Mouse (Mus musculus): ENCODE measurements around the gene Bicdl1.

The Bicdl1 gene

GRCm38 (mm10) chr5:115626237-115626886, 105.1 kb downstream of the Bicdl1 start:
- CTCF ChIA-PET = no interaction called here

GRCm38 (mm10) chr5:115623694-115624440, 107.6 kb downstream of the Bicdl1 start:
- CTCF ChIA-PET = no interaction called here

- CTCF ChIA-PET = no interaction called here
Observed at GRCm38 (mm10) chr5:115622686-115623085, 108.7 kb downstream of the Bicdl1 start.

- CTCF ChIA-PET = no interaction called here
Observed at GRCm38 (mm10) chr5:115619690-115620089, 111.7 kb downstream of the Bicdl1 start.

- CTCF ChIA-PET = interaction anchor here (0.6 to 1.3 kb wide), 2 partner anchors 15 to 18 kb away, joined by 3 to 18 read pairs; no protein-coding TSS in a partner anchor
Observed at GRCm38 (mm10) chr5:115614948-115615347, 116.5 kb downstream of the Bicdl1 start.

- CTCF ChIA-PET = no interaction called here
Observed at GRCm38 (mm10) chr5:115613332-115613731, 118.1 kb downstream of the Bicdl1 start.

- CTCF ChIA-PET = no interaction called here
Observed at GRCm38 (mm10) chr5:115611566-115611965, 119.9 kb downstream of the Bicdl1 start.

GRCm38 (mm10) chr5:115603561-115603960, 127.9 kb downstream of the Bicdl1 start:
- CTCF ChIA-PET = no interaction called here

Measured in spleen, embryonic (tissue).